Mouse (Mus musculus): ENCODE measurements around the gene Atg16l2.

- TF ChIP-seq CTCF (IDR thresholded peaks at IDR 0.05) (no peak), EP300 (IDR thresholded peaks at IDR 0.05) (no peak)
Observed at GRCm38 (mm10) chr7:101327786-101328185, 25.7 kb upstream of the Atg16l2 start.
